Mouse (Mus musculus) v-Abl transformed pro-B cells (cell line): ENCODE measurements around the gene Rpl38.

Source experiments
- in situ Hi-C, 2 experiments: fragments of 400-800 bp; cut with MboI; formaldehyde crosslinking; loops; one replicate each; pipeline ENCODE4 v1.15.1; 2025; ENCODE audit not compliant: unreplicated experiment in 2 of 2

Rpl38 gene

GRCm38 (mm10) chr11:114692601-114693000 lies 24.3 kb downstream of the Rpl38 start:
- in situ Hi-C loops = loop anchor here in 1 of 2 experiments (25.0 kb wide), 1 partner anchor 370 kb away; the partner anchor contains the start of gene Cd300e

GRCm38 (mm10) chr11:114693456-114693855 lies 25.1 kb downstream of the Rpl38 start:
- in situ Hi-C loops = loop anchor here in 1 of 2 experiments (25.0 kb wide), 1 partner anchor 369 kb away; the partner anchor contains the start of gene Cd300e

- in situ Hi-C loops = loop anchor here in 1 of 2 experiments (25.0 kb wide), 1 partner anchor 368 kb away; the partner anchor contains the start of gene Cd300e
These were observed 26.1 kb downstream of the Rpl38 start for GRCm38 (mm10) chr11:114694451-114694850.

- in situ Hi-C loops = loop anchor here in 1 of 2 experiments (25.0 kb wide), 1 partner anchor 364 kb away; the partner anchor contains the start of gene Cd300e
These were observed 30.2 kb downstream of the Rpl38 start for GRCm38 (mm10) chr11:114698496-114698895.

GRCm38 (mm10) chr11:114699511-114699910 lies 31.2 kb downstream of the Rpl38 start:
- in situ Hi-C loops = loop anchor here in 1 of 2 experiments (25.0 kb wide), 1 partner anchor 363 kb away; the partner anchor contains the start of gene Cd300e

- in situ Hi-C loops = no loop called here
These were observed 34.1 kb downstream of the Rpl38 start for GRCm38 (mm10) chr11:114702311-114702995.

GRCm38 (mm10) chr11:114702996-114703361 lies 34.7 kb downstream of the Rpl38 start:
- in situ Hi-C loops = no loop called here

GRCm38 (mm10) chr11:114704071-114704913 lies 36.0 kb downstream of the Rpl38 start:
- in situ Hi-C loops = no loop called here

- in situ Hi-C loops = no loop called here
These were observed 38.0 kb downstream of the Rpl38 start for GRCm38 (mm10) chr11:114706358-114706757.

- in situ Hi-C loops = no loop called here
These were observed 43.1 kb downstream of the Rpl38 start for GRCm38 (mm10) chr11:114711393-114711792.

GRCm38 (mm10) chr11:114711861-114712260 lies 43.5 kb downstream of the Rpl38 start:
- in situ Hi-C loops = no loop called here

- in situ Hi-C loops = no loop called here
These were observed 46.2 kb downstream of the Rpl38 start for GRCm38 (mm10) chr11:114714526-114714925.

- in situ Hi-C loops = no loop called here
These were observed 47.2 kb downstream of the Rpl38 start for GRCm38 (mm10) chr11:114715531-114715930.

- in situ Hi-C loops = no loop called here
These were observed 52.2 kb downstream of the Rpl38 start for GRCm38 (mm10) chr11:114720535-114720934.
